ENCODE assay signal across 25 mouse cellular contexts in the genomic region with DNA sequence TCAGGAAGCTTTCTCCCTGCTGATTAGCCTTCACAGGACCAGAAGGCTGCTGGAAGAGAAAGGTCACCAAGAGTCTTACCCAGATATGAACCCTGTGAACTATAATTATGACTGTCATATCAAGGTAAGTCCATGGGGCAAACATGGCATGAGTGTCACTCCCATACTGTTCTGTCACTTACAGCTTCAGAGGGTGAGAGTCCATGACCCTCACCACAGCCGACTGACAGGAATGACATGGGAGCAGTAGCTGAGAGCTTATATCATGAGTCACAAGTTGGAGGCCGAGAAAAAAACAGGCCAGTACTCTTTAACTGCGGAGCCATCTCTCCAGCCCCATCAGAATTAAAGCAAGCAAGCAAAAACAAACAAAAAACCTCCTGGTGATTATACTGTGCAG.
DNase-seq lines count a peak whose midpoint lies in the region; ATAC-seq lines count a peak whose summit lies in the region.
"Had no signal": no experiment of that assay in that cellular context is flagged by ENCODE, and none has a peak within 500 bp of the region (broad histone marks: within the 10 kb centered on the region; RNA-seq: fewer than 3 reads in every experiment).

No protein-coding gene starts in this region.

- WGBS in intestine, embryonic 15.5 days = 48% methylated on average over 3 of the region's 3 CpGs
- WGBS in limb, embryonic 12.5 days = 74% methylated on average over 3 of the region's 3 CpGs
- 68% methylated on average over 3 of the region's 3 CpGs for WGBS in hindbrain, embryonic 12.5 days

- H3K36me3 ChIP-seq in intestine, embryonic 15.5 days = no peaks in the 10 kb centered on the region
- no peaks in the 10 kb centered on the region for H3K36me3 ChIP-seq in limb, embryonic 12.5 days
- no peaks in the 10 kb centered on the region for H3K36me3 ChIP-seq in hindbrain, embryonic 12.5 days
- H3K36me3 ChIP-seq: embryonic facial prominence, embryonic 12.5 days; forebrain, embryonic 10.5 days; hindbrain, embryonic 10.5 days; limb, embryonic 13.5 days; neural tube, embryonic 13.5 days had no signal

- peak; percentile 70 for ATAC-seq in intestine, embryonic 15.5 days
- no peak for ATAC-seq in limb, embryonic 12.5 days (ENCODE audit: insufficient number of reproducible peaks, insufficient read depth, low FRiP score, low TSS enrichment, low read depth)
- ATAC-seq in hindbrain, embryonic 12.5 days (ENCODE audit: low FRiP score) = no peak
- no peak for ATAC-seq in erythroblast, adult 5-6 weeks (replicated peaks; ENCODE audit: low FRiP score, poor library complexity, severe bottlenecking)
- ATAC-seq: forebrain, postnatal 0 days; hindbrain, embryonic 16.5 days had no signal

- no peak overlapping the region for H3K4me2 ChIP-seq in intestine, embryonic 15.5 days (replicated peaks)
- no peak overlapping the region for H3K4me2 ChIP-seq in limb, embryonic 12.5 days
- H3K4me2 ChIP-seq in hindbrain, embryonic 12.5 days (replicated peaks) = no peak overlapping the region
- H3K4me2 ChIP-seq: embryonic facial prominence, embryonic 12.5 days; limb, embryonic 13.5 days; liver, embryonic 11.5 days; midbrain, embryonic 11.5 days; neural tube, embryonic 13.5 days had no signal

- peak; percentile 21 for DNase-seq in adrenal gland, postnatal 14 days
- DNase-seq in adrenal gland, postnatal 10 days = no peak
- DNase-seq in 3T3-L1 (ENCODE audit: low read depth, low spot score) = peak; percentile 56
- DNase-seq: B cell, adult 2 months; cerebellum, adult 11-12 months; cerebellum, adult 9-11 months; embryo, embryonic 11 days; forebrain, postnatal 0 days; heart, postnatal 14 days; kidney, adult 9 months; kidney, postnatal 10 days; layer of hippocampus, adult 9-11 months; lung, postnatal 36 days had no signal

- no peak overlapping the region for H3K27ac ChIP-seq in intestine, embryonic 15.5 days
- H3K27ac ChIP-seq in limb, embryonic 12.5 days = peak overlapping the region; percentile 9; the same call in 1 of the 2 replicates
- H3K27ac ChIP-seq in hindbrain, embryonic 12.5 days = no peak overlapping the region
- H3K27ac ChIP-seq: embryonic facial prominence, embryonic 12.5 days; forebrain, embryonic 10.5 days; limb, embryonic 13.5 days; neural tube, embryonic 13.5 days had no signal

- no peaks in the 10 kb centered on the region for H3K27me3 ChIP-seq in intestine, embryonic 15.5 days (replicated peaks)
- H3K27me3 ChIP-seq in limb, embryonic 12.5 days = no peaks in the 10 kb centered on the region
- H3K27me3 ChIP-seq in hindbrain, embryonic 12.5 days = peaks cover 6% of the 10 kb centered on the region; the same call in 1 of the 2 replicates
- H3K27me3 ChIP-seq: embryonic facial prominence, embryonic 12.5 days; limb, embryonic 13.5 days had no signal

- no peaks in the 10 kb centered on the region for H3K9me3 ChIP-seq in intestine, embryonic 15.5 days
- H3K9me3 ChIP-seq in limb, embryonic 12.5 days = no peaks in the 10 kb centered on the region
- H3K9me3 ChIP-seq in hindbrain, embryonic 12.5 days (replicated peaks) = no peaks in the 10 kb centered on the region
- H3K9me3 ChIP-seq: embryonic facial prominence, embryonic 12.5 days; forebrain, embryonic 10.5 days; hindbrain, embryonic 10.5 days; limb, embryonic 13.5 days; neural tube, embryonic 13.5 days had no signal

- no peak overlapping the region for H3K9ac ChIP-seq in intestine, embryonic 15.5 days
- no peak overlapping the region for H3K9ac ChIP-seq in limb, embryonic 12.5 days (replicated peaks)
- no peak overlapping the region for H3K9ac ChIP-seq in hindbrain, embryonic 12.5 days
- H3K9ac ChIP-seq: embryonic facial prominence, embryonic 12.5 days; forebrain, postnatal 0 days; limb, embryonic 13.5 days; neural tube, embryonic 13.5 days had no signal

- H3K4me1 ChIP-seq in intestine, embryonic 15.5 days (replicated peaks) = no peaks in the 10 kb centered on the region
- peaks cover 14% of the 10 kb centered on the region for H3K4me1 ChIP-seq in limb, embryonic 12.5 days (replicated peaks)
- peaks cover 6% of the 10 kb centered on the region for H3K4me1 ChIP-seq in hindbrain, embryonic 12.5 days
- H3K4me1 ChIP-seq: embryonic facial prominence, embryonic 12.5 days had no signal

- H3K4me3 ChIP-seq in intestine, embryonic 15.5 days (replicated peaks) = no peak overlapping the region
- H3K4me3 ChIP-seq in limb, embryonic 12.5 days (replicated peaks) = no peak overlapping the region
- no peak overlapping the region for H3K4me3 ChIP-seq in hindbrain, embryonic 12.5 days
- H3K4me3 ChIP-seq: embryonic facial prominence, embryonic 12.5 days; forebrain, embryonic 10.5 days; hindbrain, embryonic 10.5 days; limb, embryonic 13.5 days; neural tube, embryonic 13.5 days had no signal
